Mouse (Mus musculus): ENCODE results near the gene Rac3. TPM values are rescaled to one million over a fixed set of nuclear protein-coding genes. Genes with fewer than 3 reads are reported as not detected.

Gene Rac3
- polyA plus RNA-seq, 1 experiment from 2014 or later: 72.6 TPM

DNA sequence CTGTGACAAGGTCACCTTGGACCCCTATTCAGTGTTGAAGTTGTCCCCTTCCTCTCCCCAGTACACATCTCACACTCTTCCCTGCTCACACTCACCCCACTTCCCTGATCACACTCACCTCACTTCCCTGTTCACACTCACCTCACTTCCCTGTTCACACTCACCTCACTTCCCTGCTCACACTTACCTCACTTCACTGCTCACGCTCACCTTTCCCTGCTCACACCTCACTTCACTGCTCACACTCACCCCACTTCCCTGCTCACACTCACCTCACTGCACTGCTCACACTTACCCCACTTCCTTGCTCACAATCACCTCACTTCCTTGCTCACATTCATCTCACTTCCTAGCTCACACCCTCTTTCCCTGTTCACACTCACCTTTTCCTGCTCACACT lies 10.1 kb downstream of the Rac3 start:
- H3K4me1 ChIP-seq: peaks cover 30% of the 10 kb centered on the region
- peak overlapping the region; percentile 22; the same call in 1 of the 2 replicates for H3K4me2 ChIP-seq
- H3K4me3 ChIP-seq: no peak overlapping the region
- no peak for ATAC-seq (ENCODE audit: insufficient number of reproducible peaks, insufficient read depth, low FRiP score, low TSS enrichment, low read depth)
- no peaks in the 10 kb centered on the region for H3K27me3 ChIP-seq
- WGBS: 92% methylated on average over 1 of the region's 1 CpGs
- no peaks in the 10 kb centered on the region for H3K36me3 ChIP-seq
- peak overlapping the region; percentile 66; the same call in 1 of the 2 replicates for H3K27ac ChIP-seq
- no peaks in the 10 kb centered on the region for H3K9me3 ChIP-seq
- H3K9ac ChIP-seq: no peak overlapping the region; the same call in 1 of the 2 replicates

GRCm38 (mm10) chr11:120731858-120732680 lies 10.8 kb downstream of the Rac3 start, which contains the start of gene Cbr2:
Gene Cbr2, minus strand, starts transcription at chr11:120732114.
- Histone ChIP-seq H3K4me2 (peak within 1 kb of the TSS; percentile 22; the same call in 1 of the 2 replicates), H3K4me3 (no peak within 1 kb of the TSS), H3K9me3 (no peaks in the 10 kb centered on the region), H3K27ac (peak within 1 kb of the TSS; percentile 66; the same call in 1 of the 2 replicates), H3K4me1 (peaks cover 24% of the 10 kb centered on the region), H3K27me3 (no peaks in the 10 kb centered on the region), H3K36me3 (no peaks in the 10 kb centered on the region), H3K9ac (no peak within 1 kb of the TSS; the same call in 1 of the 2 replicates)
- no peak for ATAC-seq (ENCODE audit: insufficient number of reproducible peaks, insufficient read depth, low FRiP score, low TSS enrichment, low read depth)
- WGBS: 64% methylated on average over 12 of the region's 12 CpGs

DNA sequence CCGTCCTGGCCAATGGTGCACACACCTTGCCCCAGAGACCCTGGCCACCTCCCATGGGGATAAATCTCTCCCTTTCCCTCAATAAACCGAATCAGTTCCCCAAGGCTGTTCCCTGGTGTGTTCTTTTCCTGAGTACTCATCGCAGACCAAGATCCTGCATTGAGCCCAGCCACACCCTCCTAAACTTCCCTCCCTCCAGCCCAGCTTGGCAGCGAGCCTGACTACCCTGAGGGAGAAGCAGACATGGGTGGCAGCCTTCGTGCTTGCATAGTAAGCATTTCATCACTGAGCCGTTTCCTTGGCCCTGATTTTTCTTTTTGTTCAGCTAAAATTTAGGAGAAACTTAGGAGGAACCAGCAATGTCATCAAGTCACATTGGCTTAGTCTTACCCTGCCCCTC lies 12.3 kb downstream of the Rac3 start:
- no peak for ATAC-seq (ENCODE audit: insufficient number of reproducible peaks, insufficient read depth, low FRiP score, low TSS enrichment, low read depth)
- Histone ChIP-seq H3K4me1 (peaks cover 24% of the 10 kb centered on the region), H3K9me3 (no peaks in the 10 kb centered on the region), H3K4me3 (no peak overlapping the region), H3K27me3 (no peaks in the 10 kb centered on the region), H3K9ac (no peak overlapping the region), H3K36me3 (no peaks in the 10 kb centered on the region), H3K4me2 (no peak overlapping the region), H3K27ac (no peak overlapping the region)
- 44% methylated on average over 6 of the region's 6 CpGs for WGBS

GRCm38 (mm10) chr11:120736424-120736823 lies 15.2 kb downstream of the Rac3 start:
- no peak overlapping the region for H3K9ac ChIP-seq
- H3K27me3 ChIP-seq: no peaks in the 10 kb centered on the region
- no peaks in the 10 kb centered on the region for H3K9me3 ChIP-seq
- H3K36me3 ChIP-seq: no peaks in the 10 kb centered on the region
- WGBS: 77% methylated on average over 6 of the region's 6 CpGs
- H3K4me3 ChIP-seq: no peak overlapping the region
- no peak overlapping the region for H3K4me2 ChIP-seq
- no peak overlapping the region for H3K27ac ChIP-seq
- H3K4me1 ChIP-seq: peaks cover 20% of the 10 kb centered on the region
- no peak for ATAC-seq (ENCODE audit: insufficient number of reproducible peaks, insufficient read depth, low FRiP score, low TSS enrichment, low read depth)

DNA sequence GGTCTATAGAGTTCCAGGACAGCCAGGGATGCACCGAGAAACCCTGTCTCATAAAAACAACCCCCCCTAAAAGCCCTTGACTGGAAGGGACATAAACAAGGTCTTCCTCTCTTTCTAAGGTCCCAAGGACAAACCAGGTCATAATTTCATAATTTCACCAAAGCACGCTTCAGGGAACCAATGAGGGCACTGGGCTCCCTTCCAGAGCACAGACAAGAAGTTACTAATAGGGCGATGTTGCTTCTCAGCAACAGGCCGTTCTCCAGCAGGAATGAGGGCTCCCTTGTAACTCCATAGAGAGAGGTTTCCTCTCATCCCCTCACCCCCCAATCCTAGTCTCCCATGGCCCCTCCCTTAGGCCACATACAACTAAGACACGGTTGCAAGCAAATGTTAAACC lies 19.7 kb downstream of the Rac3 start:
- WGBS: 87% methylated on average over 5 of the region's 5 CpGs
- Histone ChIP-seq H3K4me3 (no peak overlapping the region), H3K27ac (no peak overlapping the region), H3K36me3 (no peaks in the 10 kb centered on the region), H3K27me3 (no peaks in the 10 kb centered on the region), H3K4me1 (no peaks in the 10 kb centered on the region), H3K9ac (no peak overlapping the region), H3K4me2 (no peak overlapping the region), H3K9me3 (no peaks in the 10 kb centered on the region)
- ATAC-seq (ENCODE audit: insufficient number of reproducible peaks, insufficient read depth, low FRiP score, low TSS enrichment, low read depth): no peak

- H3K36me3 ChIP-seq: no peaks in the 10 kb centered on the region
- H3K4me3 ChIP-seq: no peak overlapping the region
- 68% methylated on average over 7 of the region's 7 CpGs for WGBS
- no peak for ATAC-seq (ENCODE audit: insufficient number of reproducible peaks, insufficient read depth, low FRiP score, low TSS enrichment, low read depth)
- no peak overlapping the region for H3K4me2 ChIP-seq
- H3K4me1 ChIP-seq: no peaks in the 10 kb centered on the region
- no peaks in the 10 kb centered on the region for H3K27me3 ChIP-seq
- no peak overlapping the region for H3K27ac ChIP-seq
- no peak overlapping the region for H3K9ac ChIP-seq
- H3K9me3 ChIP-seq: no peaks in the 10 kb centered on the region
These were observed 22.9 kb downstream of the Rac3 start for GRCm38 (mm10) chr11:120744121-120744701.

- Histone ChIP-seq H3K9ac (no peak overlapping the region), H3K36me3 (no peaks in the 10 kb centered on the region), H3K4me1 (no peaks in the 10 kb centered on the region), H3K4me3 (no peak overlapping the region), H3K27me3 (0 out of 2 replicates have a peak, but pooled peaks cover 3% of the 10 kb centered on the region), H3K4me2 (no peak overlapping the region), H3K9me3 (no peaks in the 10 kb centered on the region), H3K27ac (no peak overlapping the region)
- ATAC-seq (ENCODE audit: insufficient number of reproducible peaks, insufficient read depth, low FRiP score, low TSS enrichment, low read depth): no peak
- 66% methylated on average over 4 of the region's 4 CpGs for WGBS
These were observed 26.7 kb downstream of the Rac3 start for GRCm38 (mm10) chr11:120747974-120748373.

DNA sequence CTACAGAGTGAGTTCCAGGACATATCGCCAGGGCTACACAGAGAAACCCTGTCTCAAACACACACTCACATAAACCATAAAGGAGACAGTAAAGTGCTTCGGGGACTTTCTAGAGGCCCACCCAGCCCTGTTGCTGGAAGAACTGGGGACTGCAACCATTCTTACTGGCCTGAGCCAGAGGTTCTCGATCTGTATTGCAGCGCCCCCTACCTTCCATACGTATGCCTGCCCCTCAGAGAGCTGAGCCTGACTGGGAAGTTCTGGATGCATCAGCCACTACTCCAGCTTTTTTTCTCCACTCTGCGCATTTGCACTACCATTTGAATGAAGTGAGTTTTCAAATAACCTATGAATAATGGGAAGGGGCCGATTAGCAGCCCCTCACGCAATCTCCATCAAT lies 28.2 kb downstream of the Rac3 start:
- 59% methylated on average over 8 of the region's 8 CpGs for WGBS
- Histone ChIP-seq H3K4me2 (no peak overlapping the region), H3K4me3 (no peak overlapping the region), H3K27ac (no peak overlapping the region), H3K27me3 (0 out of 2 replicates have a peak, but pooled peaks cover 3% of the 10 kb centered on the region), H3K36me3 (no peaks in the 10 kb centered on the region), H3K9me3 (no peaks in the 10 kb centered on the region), H3K4me1 (no peaks in the 10 kb centered on the region), H3K9ac (no peak overlapping the region)
- no peak for ATAC-seq (ENCODE audit: insufficient number of reproducible peaks, insufficient read depth, low FRiP score, low TSS enrichment, low read depth)

DNA sequence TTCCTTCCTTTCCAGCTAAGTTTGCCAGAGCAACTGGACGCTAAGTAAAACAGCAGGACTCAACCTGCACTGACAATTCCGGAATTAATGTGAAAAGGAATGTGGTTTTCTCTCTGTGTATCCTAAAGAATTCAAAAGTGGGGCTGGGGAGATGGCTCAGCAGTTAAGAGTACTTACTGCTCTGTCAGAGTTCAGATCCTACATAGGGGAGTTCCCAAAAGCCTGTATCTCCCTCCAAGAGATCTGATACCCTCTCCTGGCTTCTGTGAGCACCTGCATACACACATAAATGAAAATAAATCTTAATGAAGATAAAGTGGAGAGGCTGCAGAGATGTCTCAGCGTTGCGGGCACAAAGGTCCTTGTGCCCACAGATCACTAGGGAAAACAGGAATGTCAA lies 30.3 kb downstream of the Rac3 start:
- Histone ChIP-seq H3K9ac (no peak overlapping the region), H3K27me3 (0 out of 2 replicates have a peak, but pooled peaks cover 3% of the 10 kb centered on the region), H3K4me3 (no peak overlapping the region), H3K4me1 (no peaks in the 10 kb centered on the region), H3K27ac (no peak overlapping the region), H3K9me3 (no peaks in the 10 kb centered on the region), H3K4me2 (no peak overlapping the region), H3K36me3 (no peaks in the 10 kb centered on the region)
- ATAC-seq (ENCODE audit: insufficient number of reproducible peaks, insufficient read depth, low FRiP score, low TSS enrichment, low read depth): no peak
- 68% methylated on average over 4 of the region's 4 CpGs for WGBS

GRCm38 (mm10) chr11:120760236-120760635 lies 39.0 kb downstream of the Rac3 start:
- Histone ChIP-seq H3K4me1 (peaks cover 6% of the 10 kb centered on the region; the same call in 1 of the 2 replicates), H3K4me2 (no peak overlapping the region), H3K36me3 (no peaks in the 10 kb centered on the region), H3K9ac (no peak overlapping the region), H3K27ac (no peak overlapping the region), H3K4me3 (no peak overlapping the region), H3K27me3 (peaks cover 15% of the 10 kb centered on the region), H3K9me3 (peaks cover 12% of the 10 kb centered on the region)
- WGBS: 86% methylated on average over 9 of the region's 9 CpGs
- no peak for ATAC-seq (ENCODE audit: insufficient number of reproducible peaks, insufficient read depth, low FRiP score, low TSS enrichment, low read depth)

- no peak overlapping the region for H3K27ac ChIP-seq
- peak overlapping the region; percentile 44 for H3K4me2 ChIP-seq
- H3K4me3 ChIP-seq: no peak overlapping the region
- H3K36me3 ChIP-seq: no peaks in the 10 kb centered on the region
- ATAC-seq (ENCODE audit: insufficient number of reproducible peaks, insufficient read depth, low FRiP score, low TSS enrichment, low read depth): 0 out of 2 replicates have a peak, but pooled peaks have one; percentile 34
- peaks cover 12% of the 10 kb centered on the region for H3K9me3 ChIP-seq
- peaks cover 15% of the 10 kb centered on the region for H3K27me3 ChIP-seq
- peak overlapping the region; percentile 49 for H3K9ac ChIP-seq
- WGBS: 72% methylated on average over 14 of the region's 14 CpGs
- H3K4me1 ChIP-seq: peaks cover 6% of the 10 kb centered on the region; the same call in 1 of the 2 replicates
These were observed 40.8 kb downstream of the Rac3 start for GRCm38 (mm10) chr11:120761811-120762671.

All from embryonic facial prominence, embryonic 13.5 days (tissue).